In genomic region chr16:50432062-50432878, GRCm38 (mm10) we compare ENCODE assay signal across 8 mouse cellular contexts. TPM values are rescaled to one million over a fixed set of nuclear protein-coding genes. Genes with fewer than 3 reads are reported as not detected.
DNase-seq lines count a peak whose midpoint lies in the region; ATAC-seq lines count a peak whose summit lies in the region.

TSS of gene Bbx (minus strand) at chr16:50432390.

- no peaks in the 10 kb centered on the region for H3K9me3 ChIP-seq in heart, embryonic 10.5 days
- H3K9me3 ChIP-seq in kidney, embryonic 15.5 days (replicated peaks) = no peaks in the 10 kb centered on the region

- H3K4me3 ChIP-seq in heart, embryonic 10.5 days = peak within 1 kb of the TSS; percentile 97
- peak within 1 kb of the TSS; percentile 96 for H3K4me3 ChIP-seq in kidney, embryonic 15.5 days (replicated peaks)

- peak within 1 kb of the TSS; percentile 92 for H3K9ac ChIP-seq in kidney, embryonic 15.5 days

- 0 out of 2 replicates have a peak, but pooled peaks cover 6% of the 10 kb centered on the region for H3K4me1 ChIP-seq in heart, embryonic 10.5 days
- H3K4me1 ChIP-seq in kidney, embryonic 15.5 days = peaks cover 8% of the 10 kb centered on the region; the same call in 1 of the 2 replicates

- H3K4me2 ChIP-seq in kidney, embryonic 15.5 days = peak within 1 kb of the TSS; percentile 97

- peak; percentile 96 to 97 for DNase-seq in B cell, adult 2 months
- DNase-seq in brain, adult 2 months (ENCODE audit: low read depth, low spot score) = peak; percentile 98
- DNase-seq in heart, embryonic 10.5 days (ENCODE audit: low spot score) = peak; percentile 97
- peak; percentile 90 for DNase-seq in liver
- DNase-seq in spleen, postnatal 4 days (ENCODE audit: low spot score in 2 of 2) = peak; percentile 91 to 96

- no peaks in the 10 kb centered on the region for H3K36me3 ChIP-seq in heart, embryonic 10.5 days
- H3K36me3 ChIP-seq in kidney, embryonic 15.5 days = 0 out of 2 replicates have a peak, but pooled peaks cover under 1% of the 10 kb centered on the region

- ATAC-seq in erythroblast, adult 5-6 weeks (replicated peaks; ENCODE audit: low FRiP score, poor library complexity, severe bottlenecking) = peak; percentile 96
- ATAC-seq in kidney, embryonic 15.5 days (replicated peaks; ENCODE audit: low FRiP score) = peak; percentile 98
- peak; percentile 93 for ATAC-seq in monocyte, adult 5-6 weeks (replicated peaks; ENCODE audit: insufficient number of reproducible peaks, low FRiP score, low TSS enrichment, poor library complexity, severe bottlenecking)

- 0% methylated on average over 54 of the region's 55 CpGs for WGBS in heart, embryonic 10.5 days
- WGBS in kidney, embryonic 15.5 days = under 1% methylated on average over 54 of the region's 55 CpGs

- H3K27me3 ChIP-seq in heart, embryonic 10.5 days (ENCODE audit: insufficient read depth, poor library complexity, severe bottlenecking) = no peaks in the 10 kb centered on the region
- H3K27me3 ChIP-seq in kidney, embryonic 15.5 days = no peaks in the 10 kb centered on the region

- peak within 1 kb of the TSS; percentile 98 for H3K27ac ChIP-seq in heart, embryonic 10.5 days
- peak within 1 kb of the TSS; percentile 99 for H3K27ac ChIP-seq in kidney, embryonic 15.5 days

RNA-seq across cellular contexts. Expression of gene Bbx, which starts in this region (rescaled TPM):
- 4.6 and 5.2 TPM in 2 replicates for total RNA-seq in erythroblast, adult 5-6 weeks (2015; ENCODE audit: low replicate concordance)
- total RNA-seq in erythroblast, adult 5-6 weeks (2017; ENCODE audit: low replicate concordance) = 5.3 and 6.1 TPM in 2 replicates
- polyA plus RNA-seq in heart, embryonic 10.5 days (2016; fragmentation: Nextera tagmentation; extraction: Ambion mirVana) = 41.6 and 50.2 TPM in 2 replicates
- 65.4 and 65.9 TPM in 2 replicates for polyA plus RNA-seq in kidney, embryonic 15.5 days (2015; fragmentation: Nextera tagmentation; extraction: Ambion mirVana)
- 30.7 to 54.8 TPM (median 39.8 TPM) in 3 replicates for total RNA-seq in monocyte, adult 5-6 weeks (2017)

Comparison
In these comparisons a context has a peak if more than half of its experiments do, and no peak if none do; other contexts are left out.
1. Peak in every context shown above with its lines: DNase-seq, ATAC-seq, H3K4me3 ChIP-seq and H3K27ac ChIP-seq.